Mouse (Mus musculus) natural killer cell, adult 2 months (primary cell): ENCODE results near the gene Sval2.

ENCODE experiments used
- DNase-seq, 2 experiments: peaks; one replicate each; pipeline ENCODE4 v3.0.0; 2022; ENCODE audit warnings: low spot score in 2 of 2

Sval2 gene

GRCm38 (mm10) chr6:41852689-41853088, at the start of gene Sval2:
Gene Sval2 (plus strand): TSS chr6:41852989.
- DNase-seq = no peak

GRCm38 (mm10) chr6:41824086-41824485, 28.7 kb upstream of the Sval2 start:
- DNase-seq = no peak

- DNase-seq = no peak
Measured at GRCm38 (mm10) chr6:41829516-41829915, 23.3 kb upstream of the Sval2 start.

- DNase-seq = no peak
Measured at GRCm38 (mm10) chr6:41847235-41847634, 5.6 kb upstream of the Sval2 start, which contains the start of gene Pip. Gene Pip (plus strand): TSS chr6:41847535.

GRCm38 (mm10) chr6:41864038-41864437, 11.2 kb downstream of the Sval2 start:
- DNase-seq = no peak

- DNase-seq = no peak
Measured at GRCm38 (mm10) chr6:41911625-41912024, 58.8 kb downstream of the Sval2 start.
